ENCODE assay signal across 21 mouse cellular contexts in the genomic region with DNA sequence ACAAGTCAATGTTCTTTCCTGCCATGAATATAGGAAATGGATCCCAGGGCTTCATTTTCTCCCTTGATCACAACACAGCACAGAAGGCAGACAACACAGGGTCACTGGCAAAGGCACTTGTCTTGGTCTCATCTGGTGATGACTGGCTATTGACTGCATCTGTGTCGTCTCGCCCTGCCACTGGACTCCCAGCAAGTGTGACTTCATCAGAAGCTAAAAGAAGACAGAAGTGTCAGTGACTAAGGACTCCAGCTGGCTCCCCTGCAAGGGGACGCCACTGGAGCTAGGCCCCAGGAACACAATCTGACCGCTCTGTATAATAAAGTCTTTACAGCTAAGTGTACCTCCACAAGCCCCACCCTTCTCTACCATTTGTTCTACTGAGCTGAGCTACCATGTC.
A peak's percentile ranks its signal among the peaks of the same experiment; 100 is the strongest.
DNase-seq lines count a peak whose midpoint lies in the region; ATAC-seq lines count a peak whose summit lies in the region.
"Had no signal": no experiment of that assay in that cellular context is flagged by ENCODE, and none has a peak within 500 bp of the region (broad histone marks: within the 10 kb centered on the region; RNA-seq: fewer than 3 reads in every experiment).

No protein-coding gene starts in this region.

- WGBS in lung, embryonic 16.5 days, result 42% methylated on average over 4 of the region's 4 CpGs

- H3K27me3 ChIP-seq in lung, embryonic 16.5 days (ENCODE audit: control insufficient read depth, insufficient read depth, low read depth, low read length), result no peaks in the 10 kb centered on the region
- H3K27me3 ChIP-seq: embryonic facial prominence, embryonic 12.5 days; embryonic facial prominence, embryonic 15.5 days; hindbrain, embryonic 12.5 days; hindbrain, embryonic 15.5 days had no signal

- no peak overlapping the region for H3K4me2 ChIP-seq in lung, embryonic 16.5 days (ENCODE audit: low read depth, low read length)
- H3K4me2 ChIP-seq: embryonic facial prominence, embryonic 12.5 days; embryonic facial prominence, embryonic 15.5 days; heart, embryonic 11.5 days; hindbrain, embryonic 12.5 days; hindbrain, embryonic 15.5 days had no signal

- no peak overlapping the region for H3K4me3 ChIP-seq in lung, embryonic 16.5 days (ENCODE audit: low read length)
- H3K4me3 ChIP-seq: embryonic facial prominence, embryonic 12.5 days; embryonic facial prominence, embryonic 15.5 days; gastrocnemius, adult 2 months; hindbrain, embryonic 12.5 days; hindbrain, embryonic 15.5 days had no signal

- H3K36me3 ChIP-seq in lung, embryonic 16.5 days (ENCODE audit: control insufficient read depth, insufficient read depth, low read length), result no peaks in the 10 kb centered on the region
- H3K36me3 ChIP-seq: embryonic facial prominence, embryonic 12.5 days; embryonic facial prominence, embryonic 15.5 days; hindbrain, embryonic 12.5 days; hindbrain, embryonic 15.5 days had no signal

- H3K9me3 ChIP-seq in lung, embryonic 16.5 days (ENCODE audit: control insufficient read depth, low read length), result no peaks in the 10 kb centered on the region
- H3K9me3 ChIP-seq: embryonic facial prominence, embryonic 12.5 days; embryonic facial prominence, embryonic 15.5 days; hindbrain, embryonic 12.5 days; hindbrain, embryonic 15.5 days had no signal

- no peak overlapping the region for H3K9ac ChIP-seq in lung, embryonic 16.5 days (ENCODE audit: low read length)
- H3K9ac ChIP-seq: embryonic facial prominence, embryonic 12.5 days; embryonic facial prominence, embryonic 15.5 days; forebrain, postnatal 0 days; hindbrain, embryonic 12.5 days; hindbrain, embryonic 15.5 days had no signal

- peak; percentile 73 for ATAC-seq in lung, embryonic 16.5 days (ENCODE audit: low read depth)
- ATAC-seq: activated CD4-positive, CD25-positive, alpha-beta regulatory T cell, adult 4 months; forebrain, embryonic 14.5 days; forebrain, postnatal 0 days had no signal

- H3K27ac ChIP-seq in lung, embryonic 16.5 days (ENCODE audit: low read length), result no peak overlapping the region
- H3K27ac ChIP-seq: embryonic facial prominence, embryonic 12.5 days; embryonic facial prominence, embryonic 15.5 days; gastrocnemius, adult 2 months; hindbrain, embryonic 12.5 days; hindbrain, embryonic 15.5 days had no signal

- DNase-seq in cerebellum, postnatal 10 days, result peak; percentile 38
- DNase-seq in cerebellum, adult 11-12 months, result no peak
- peak; percentile 29 for DNase-seq in heart, postnatal 4 days
- no peak for DNase-seq in heart, postnatal 36 days
- DNase-seq in lung, postnatal 36 days, result no peak
- DNase-seq: adrenal gland, adult 8-10 months; adrenal gland, postnatal 25 days; cerebellum, adult 18-20 months; cerebellum, adult 9-10 months; cerebellum, postnatal 25 days; forebrain, postnatal 0 days; gastrocnemius, adult 2 months; gastrocnemius, postnatal 14 days had no signal

- H3K4me1 ChIP-seq in lung, embryonic 16.5 days (replicated peaks; ENCODE audit: control insufficient read depth, insufficient read depth, low read length), result peaks cover 5% of the 10 kb centered on the region
- H3K4me1 ChIP-seq: embryonic facial prominence, embryonic 12.5 days had no signal

- intact Hi-C loops in heart, postnatal 36 days (cut with DNase I), result loop anchor here (5.0 kb wide), 1 partner anchor 55 kb away; no protein-coding TSS in a partner anchor

Comparison
In these comparisons a context has a peak if more than half of its experiments do, and no peak if none do; other contexts are left out.
1. DNase-seq: peak in cerebellum, postnatal 10 days (2 of 2) and heart, postnatal 4 days (single experiment); none in cerebellum, adult 11-12 months (single experiment), heart, postnatal 36 days (0 of 2) and lung, postnatal 36 days (single experiment).